Mouse (Mus musculus): ENCODE results near the gene Fancm.

- TF ChIP-seq TAL1 (conservative IDR thresholded peaks at IDR 0.05; ENCODE audit: low read depth, low read length) (no peak), CTCF (IDR thresholded peaks at IDR 0.05; ENCODE audit: low read depth, low read length) (no peak), GATA1 (IDR thresholded peaks at IDR 0.05; ENCODE audit: borderline replicate concordance, low read length) (no peak)
Observed at GRCm38 (mm10) chr12:65172021-65172951, 96.9 kb downstream of the Fancm start, which contains the start of gene Mis18bp1.
